Mouse (Mus musculus) macrophage (primary cell): Measurements from ENCODE around the gene Isyna1. TPM values are rescaled to one million over a fixed set of nuclear protein-coding genes. Genes with fewer than 3 reads are reported as not detected.
A peak's percentile ranks its signal among the peaks of the same experiment; 100 is the strongest.

Experiments used
- H3K27ac ChIP-seq: fragments of 350-480 bp; formaldehyde crosslinking; 2 replicates; pipeline ENCODE4 v1.9.0; 2021
- H3K36me3 ChIP-seq: fragments of 350-480 bp; formaldehyde crosslinking; 2 replicates; pipeline ENCODE4 v1.9.0; 2021; ENCODE audit errors: inconsistent target
- H3K4me3 ChIP-seq: fragments of 350-480 bp; formaldehyde crosslinking; 2 replicates; pipeline ENCODE4 v1.9.0; 2021; ENCODE audit errors: inconsistent target
- H3K79me2 ChIP-seq: fragments of 350-480 bp; formaldehyde crosslinking; 2 replicates; pipeline ENCODE4 v1.9.0; 2021; ENCODE audit errors: inconsistent target
- WGBS: methylation state at CpG from one replicate; pipeline ENCODE4 v1.1.7; 2026; ENCODE audit warnings: inconsistent platforms; ENCODE audit not compliant: missing documents; 5-methylcytosine and 5-hydroxymethylcytosine counted together
- polyA plus RNA-seq: library from polyadenylated mRNA; stranded (reverse); fragments of 250-400 nt; gene quantifications from 3 replicates; pipeline ENCODE4 v1.2.4, GENCODE M21; 2018; ENCODE audit warnings: inconsistent platforms

Gene Isyna1
- polyA plus RNA-seq, 1 experiment from 2014 or later = 26.5 TPM

DNA sequence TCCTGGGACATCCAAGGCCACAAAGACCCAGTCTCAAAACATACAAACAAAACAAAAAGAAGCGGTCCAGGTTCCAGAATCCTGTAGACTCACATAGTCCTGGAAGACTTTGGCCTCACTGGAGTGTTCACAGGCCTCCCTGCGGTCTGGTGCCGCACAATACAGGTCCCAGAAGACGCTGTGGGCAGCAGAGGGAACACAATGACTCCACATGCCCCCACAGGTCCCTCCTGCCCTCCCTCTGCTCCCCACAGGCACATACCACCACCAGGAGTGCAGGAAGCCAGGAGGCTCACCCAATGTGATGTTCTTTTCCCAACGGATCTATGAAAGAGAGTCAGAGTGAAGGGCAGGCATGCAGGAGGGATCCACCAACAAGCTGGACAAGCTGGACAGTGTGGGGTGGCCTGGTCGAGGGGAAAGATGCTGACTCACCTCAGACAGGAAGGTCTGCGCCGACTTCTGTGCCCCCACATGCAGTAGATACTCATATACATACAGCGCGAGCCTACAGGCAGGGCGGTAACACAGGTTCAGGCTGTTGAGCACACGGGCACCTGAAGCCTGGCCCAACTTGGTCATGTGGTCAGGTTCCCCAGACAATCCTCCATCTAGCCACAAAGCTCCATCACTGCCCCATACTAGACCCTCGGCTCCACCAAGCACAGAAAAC, 8.1 kb downstream of the Isyna1 start:
- Histone ChIP-seq H3K4me3 (no peak overlapping the region), H3K36me3 (peaks cover 24% of the 10 kb centered on the region), H3K27ac (no peak overlapping the region), H3K79me2 (peaks cover 75% of the 10 kb centered on the region)
- 85% methylated on average over 12 of the region's 13 CpGs for WGBS

DNA sequence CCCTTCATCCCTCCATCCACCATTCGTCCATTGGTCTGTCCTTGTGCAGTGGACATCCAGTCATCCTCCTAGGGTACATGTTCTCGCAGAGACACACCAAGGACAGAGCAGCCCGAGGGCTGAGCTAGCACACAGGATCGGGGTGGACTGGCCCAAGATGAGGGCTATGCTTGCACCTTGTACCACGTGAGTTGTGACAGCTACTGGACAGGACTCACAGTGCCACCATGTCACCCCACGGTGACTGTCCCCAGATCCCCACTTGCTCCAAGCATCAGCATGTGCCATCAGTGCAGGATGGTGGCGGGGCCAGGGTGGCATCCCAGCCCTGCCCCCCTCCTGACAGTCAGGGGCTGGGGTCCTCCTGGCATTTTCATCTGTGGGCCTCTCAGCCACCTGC, 10.4 kb downstream of the Isyna1 start:
- WGBS = 98% methylated on average over 7 of the region's 7 CpGs
- Histone ChIP-seq H3K27ac (no peak overlapping the region), H3K36me3 (peaks cover 14% of the 10 kb centered on the region; the same call in 1 of the 2 replicates), H3K4me3 (no peak overlapping the region), H3K79me2 (peaks cover 84% of the 10 kb centered on the region)

GRCm38 (mm10) chr8:70605871-70606779, 12.0 kb downstream of the Isyna1 start:
- H3K36me3 ChIP-seq = peaks cover 12% of the 10 kb centered on the region; the same call in 1 of the 2 replicates
- H3K27ac ChIP-seq = no peak overlapping the region
- 82% methylated on average over 7 of the region's 9 CpGs for WGBS

GRCm38 (mm10) chr8:70606780-70607602, 12.8 kb downstream of the Isyna1 start:
- H3K4me3 ChIP-seq = peak overlapping the region; percentile 83
- peaks cover 11% of the 10 kb centered on the region; the same call in 1 of the 2 replicates for H3K36me3 ChIP-seq
- H3K27ac ChIP-seq = peak overlapping the region; percentile 67
- peaks cover 63% of the 10 kb centered on the region for H3K79me2 ChIP-seq
- 76% methylated on average over 18 of the region's 18 CpGs for WGBS

More at GRCm38 (mm10) chr8:70605871-70606779, 12.0 kb downstream of the Isyna1 start:
- Histone ChIP-seq H3K79me2 (peaks cover 69% of the 10 kb centered on the region), H3K4me3 (no peak overlapping the region)

DNA sequence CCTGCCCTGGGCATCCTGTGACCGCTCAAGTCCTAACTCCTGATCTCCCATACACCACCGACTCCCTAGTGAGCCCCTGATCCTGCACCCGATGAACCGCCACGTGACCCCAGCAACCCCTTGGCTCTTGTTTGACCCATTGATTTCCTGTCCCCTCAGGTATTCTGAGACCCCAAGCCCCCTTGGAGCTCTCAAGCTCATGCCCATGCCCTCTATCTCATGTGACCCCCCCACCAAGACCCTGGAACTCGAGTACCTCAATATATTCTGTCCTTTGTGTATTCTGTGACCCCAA, 13.4 kb downstream of the Isyna1 start:
- peak overlapping the region; percentile 67 for H3K27ac ChIP-seq
- H3K36me3 ChIP-seq = peaks cover 6% of the 10 kb centered on the region; the same call in 1 of the 2 replicates
- peak overlapping the region; percentile 83 for H3K4me3 ChIP-seq
- H3K79me2 ChIP-seq = peaks cover 57% of the 10 kb centered on the region
- 21% methylated on average over 6 of the region's 6 CpGs for WGBS

GRCm38 (mm10) chr8:70607898-70608748, 13.9 kb downstream of the Isyna1 start:
- Histone ChIP-seq H3K79me2 (peaks cover 56% of the 10 kb centered on the region), H3K4me3 (peak overlapping the region; percentile 83), H3K27ac (peak overlapping the region; percentile 95), H3K36me3 (no peaks in the 10 kb centered on the region; the same call in 1 of the 2 replicates)
- under 1% methylated on average over 81 of the region's 84 CpGs for WGBS

GRCm38 (mm10) chr8:70608749-70609367, 14.7 kb downstream of the Isyna1 start, which contains the start of gene Ssbp4:
Ssbp4 (minus strand) TSS chr8:70608872.
- H3K79me2 ChIP-seq = peaks cover 56% of the 10 kb centered on the region
- 3% methylated on average over 26 of the region's 26 CpGs for WGBS
- H3K36me3 ChIP-seq = no peaks in the 10 kb centered on the region
- peak within 1 kb of the TSS; percentile 100 for H3K27ac ChIP-seq
- peak within 1 kb of the TSS; percentile 83 for H3K4me3 ChIP-seq

GRCm38 (mm10) chr8:70609368-70609848, 15.2 kb downstream of the Isyna1 start:
- Histone ChIP-seq H3K4me3 (peak overlapping the region; percentile 46), H3K36me3 (no peaks in the 10 kb centered on the region), H3K27ac (peak overlapping the region; percentile 100), H3K79me2 (peaks cover 51% of the 10 kb centered on the region)
- WGBS = 0% methylated on average over 17 of the region's 39 CpGs

GRCm38 (mm10) chr8:70609849-70610795, 15.9 kb downstream of the Isyna1 start:
- Histone ChIP-seq H3K79me2 (peaks cover 44% of the 10 kb centered on the region), H3K27ac (peak overlapping the region; percentile 100), H3K4me3 (peak overlapping the region; percentile 53), H3K36me3 (no peaks in the 10 kb centered on the region)
- under 1% methylated on average over 39 of the region's 45 CpGs for WGBS

DNA sequence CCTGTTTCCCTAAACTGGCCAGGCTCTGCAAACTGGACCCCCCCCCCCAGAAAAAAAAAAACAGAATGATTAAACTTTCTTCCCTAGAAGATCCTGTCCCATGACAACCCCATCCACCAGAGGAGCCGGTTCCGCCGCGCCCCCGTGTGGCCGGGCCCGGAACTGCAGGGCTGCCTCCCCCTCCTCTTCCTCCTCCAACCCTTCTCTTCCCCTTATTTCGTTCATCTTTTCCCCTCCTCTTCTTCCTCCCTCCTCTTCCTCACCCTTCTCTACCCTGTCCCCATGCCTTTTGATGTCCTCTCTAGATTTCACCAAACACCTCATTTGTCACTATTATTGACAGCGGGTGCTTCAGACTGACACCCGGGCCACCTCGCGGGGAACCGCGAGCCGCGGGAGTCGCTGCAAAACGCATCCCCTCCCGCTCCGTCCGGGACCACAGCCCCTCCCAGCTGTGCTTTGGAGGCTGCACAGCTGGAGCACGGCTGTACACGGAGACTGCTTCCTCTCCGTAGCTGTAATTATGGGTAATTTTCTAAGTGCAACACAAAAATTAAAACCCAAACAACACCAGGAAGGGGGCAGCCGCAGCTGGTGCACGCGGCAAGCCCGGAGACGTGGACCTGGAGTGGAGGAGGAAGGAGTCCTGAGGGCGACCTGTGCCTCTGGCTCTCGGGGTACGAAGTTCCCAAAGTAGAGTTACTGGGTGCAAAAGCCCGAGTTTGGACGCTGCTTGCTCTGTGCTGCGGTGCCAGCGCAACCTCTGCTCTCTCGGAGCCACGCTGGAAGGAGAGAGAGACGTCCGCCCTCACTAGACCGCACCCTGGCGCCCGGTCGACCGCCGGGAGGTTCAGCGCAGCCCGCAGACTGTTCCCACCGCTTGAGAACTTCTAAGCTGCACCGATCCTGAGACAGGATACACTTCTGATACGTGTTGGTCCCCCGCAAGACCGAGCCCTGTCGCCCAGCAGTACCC, 16.9 kb downstream of the Isyna1 start:
- H3K4me3 ChIP-seq = peak overlapping the region; percentile 53
- peaks cover 34% of the 10 kb centered on the region for H3K79me2 ChIP-seq
- H3K27ac ChIP-seq = peak overlapping the region; percentile 100
- 1% methylated on average over 39 of the region's 54 CpGs for WGBS
- no peaks in the 10 kb centered on the region for H3K36me3 ChIP-seq

GRCm38 (mm10) chr8:70611849-70612248, 17.7 kb downstream of the Isyna1 start:
- WGBS = 3% methylated on average over 6 of the region's 6 CpGs
- H3K79me2 ChIP-seq = peaks cover 30% of the 10 kb centered on the region
- peak overlapping the region; percentile 100 for H3K27ac ChIP-seq
- no peaks in the 10 kb centered on the region for H3K36me3 ChIP-seq
- H3K4me3 ChIP-seq = peak overlapping the region; percentile 53
